Mouse (Mus musculus) olfactory bulb, adult 2 months (tissue): Measurements from ENCODE around the gene Olfr105-ps. TPM values are rescaled to one million over a fixed set of nuclear protein-coding genes. Genes with fewer than 3 reads are reported as not detected.

Experiments
- H3K27ac ChIP-seq: fragments of 200-500 bp; 2 replicates; pipeline ENCODE4 v1.5.1; 2012; ENCODE audit warnings: low read depth, low read length; ENCODE audit not compliant: insufficient read depth
- H3K4me1 ChIP-seq: fragments of 200-500 bp; 2 replicates; pipeline ENCODE4 v1.6.1; 2012; ENCODE audit warnings: low read length; ENCODE audit not compliant: control insufficient read depth, insufficient read depth
- H3K4me3 ChIP-seq: fragments of 200-500 bp; 2 replicates; pipeline ENCODE4 v1.5.1; 2012; ENCODE audit warnings: mild to moderate bottlenecking, low read depth, low read length, moderate library complexity; ENCODE audit not compliant: insufficient read depth
- CTCF ChIP-seq: fragments of 200-500 bp; IDR thresholded peaks from 2 replicates; pipeline ENCODE4 v1.5.1; 2012; ENCODE audit warnings: low read depth, mild to moderate bottlenecking, low read length, moderate library complexity; ENCODE audit not compliant: insufficient read depth
- POLR2A ChIP-seq: fragments of 200-500 bp; IDR thresholded peaks from 2 replicates; pipeline ENCODE4 v1.6.1; 2012; ENCODE audit warnings: mild to moderate bottlenecking, low read depth, low read length, moderate library complexity; ENCODE audit not compliant: insufficient read depth
- WGBS: fragments of 180-500 bp; shearing (Covaris S2); methylation state at CpG from one replicate; pipeline ENCODE4 v1.1.7; 2018; 5-methylcytosine and 5-hydroxymethylcytosine counted together
- polyA plus RNA-seq: library from polyadenylated mRNA; stranded (reverse); fragments of >200 nt; gene quantifications from 2 replicates; pipeline ENCODE4 v1.2.4, GENCODE M21; 2012; ENCODE audit warnings: low replicate concordance; ENCODE audit not compliant: missing spikeins, insufficient read depth, insufficient read length

Gene Olfr105-ps
- polyA plus RNA-seq, result not detected in 2 replicates

DNA sequence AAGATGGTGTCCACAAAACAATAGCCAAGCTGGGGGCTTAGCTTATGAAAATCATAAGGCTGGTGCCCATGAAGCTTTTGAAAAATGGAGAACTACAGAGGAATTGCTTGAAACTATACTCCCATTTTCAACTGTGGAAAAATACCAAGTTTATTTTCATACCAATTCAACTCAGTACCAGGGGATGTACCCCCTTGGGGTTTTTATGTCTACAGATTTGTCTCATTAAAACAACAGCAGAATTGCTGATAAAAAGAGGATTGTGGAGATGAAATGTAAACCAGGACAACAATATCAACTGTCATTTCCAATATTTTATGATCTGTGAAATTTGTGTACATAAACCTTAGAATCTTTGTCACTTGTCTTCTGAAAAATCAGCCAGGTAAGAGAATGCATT is at the start of gene Olfr105-ps:
Gene Olfr105-ps, plus strand, starts transcription at position 301 of the 400 bp plus-strand sequence.
- no peak for TF ChIP-seq CTCF
- no peak for TF ChIP-seq POLR2A
- H3K4me3 ChIP-seq, result no peak within 1 kb of the TSS
- no peaks in the 10 kb centered on the region for H3K4me1 ChIP-seq
- H3K27ac ChIP-seq, result no peak within 1 kb of the TSS

DNA sequence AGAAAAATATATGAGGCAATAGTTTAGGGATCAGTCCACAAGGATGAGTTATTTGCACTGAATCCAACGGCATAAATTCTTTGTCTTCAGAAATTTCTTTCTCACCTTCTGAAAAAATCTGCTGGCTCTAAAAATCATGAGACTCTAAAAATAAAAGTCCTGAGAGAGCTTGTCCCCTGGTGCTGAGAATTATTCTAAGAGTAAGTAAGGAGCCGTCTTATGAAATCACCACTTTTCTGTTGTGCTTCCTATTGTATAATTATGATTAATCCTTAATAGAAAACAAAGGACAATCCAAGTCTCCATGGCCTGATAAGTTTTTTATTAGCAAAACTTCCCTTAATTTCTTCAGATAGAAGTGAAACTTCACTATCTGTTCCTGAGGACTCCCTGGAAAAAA is 39.2 kb upstream of the Olfr105-ps start, which contains the start of gene Olfr103:
Gene Olfr103, minus strand, starts transcription at position 101 of the 400 bp plus-strand sequence.
- no peak for TF ChIP-seq POLR2A
- no peak for TF ChIP-seq CTCF
- no peaks in the 10 kb centered on the region for H3K4me1 ChIP-seq
- H3K4me3 ChIP-seq, result no peak within 1 kb of the TSS
- no peak within 1 kb of the TSS for H3K27ac ChIP-seq
- 88% methylated on average over 2 of the region's 2 CpGs for WGBS

DNA sequence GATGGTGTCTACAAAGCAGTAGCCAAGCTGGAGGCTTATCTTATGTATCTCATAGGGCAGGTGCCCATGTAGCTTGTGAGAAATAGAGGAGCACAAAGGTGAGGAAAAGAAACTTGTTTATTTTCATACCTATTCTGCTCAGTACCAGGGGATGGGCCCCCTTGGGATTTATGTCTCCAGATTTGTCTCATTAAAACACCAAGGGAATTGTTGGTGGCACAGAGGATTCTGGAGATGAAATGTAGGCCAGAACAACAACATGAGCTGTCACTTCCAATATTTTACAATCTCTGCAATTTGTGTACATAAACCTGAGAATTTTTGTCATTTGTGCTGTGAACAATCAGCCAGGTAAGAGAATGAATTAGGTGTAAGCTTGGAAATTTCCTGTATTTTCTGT is 19.6 kb upstream of the Olfr105-ps start, which contains the start of gene Olfr104-ps:
Gene Olfr104-ps, plus strand, starts transcription at position 301 of the 400 bp plus-strand sequence.
- no peaks in the 10 kb centered on the region for H3K4me1 ChIP-seq
- H3K27ac ChIP-seq, result no peak within 1 kb of the TSS
- no peak within 1 kb of the TSS for H3K4me3 ChIP-seq
- TF ChIP-seq CTCF (no peak), POLR2A (no peak)

DNA sequence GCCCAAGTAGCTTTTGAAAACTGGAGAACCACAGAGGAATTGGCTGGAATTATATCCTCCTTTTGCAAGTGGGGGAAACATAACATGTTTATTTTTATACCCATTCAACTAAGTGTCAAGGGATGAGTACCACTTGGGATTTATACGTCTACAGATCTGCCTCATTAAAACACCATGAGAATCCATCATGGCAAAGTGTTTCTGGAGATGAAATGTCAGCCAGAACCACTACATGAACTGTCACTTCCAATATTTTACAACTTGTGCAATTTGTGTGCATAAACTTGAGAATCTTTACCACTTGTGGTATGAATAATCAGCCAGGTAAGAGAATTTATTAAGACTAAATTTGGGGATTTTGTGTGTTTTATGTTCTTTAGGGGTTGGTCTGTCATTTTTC is 11.3 kb downstream of the Olfr105-ps start, which contains the start of gene Olfr106-ps:
Gene Olfr106-ps, plus strand, starts transcription at position 301 of the 400 bp plus-strand sequence.
- H3K27ac ChIP-seq, result no peak within 1 kb of the TSS
- no peak within 1 kb of the TSS for H3K4me3 ChIP-seq
- 73% methylated on average over 1 of the region's 1 CpGs for WGBS
- no peak for TF ChIP-seq POLR2A
- no peak for TF ChIP-seq CTCF
- no peaks in the 10 kb centered on the region for H3K4me1 ChIP-seq

DNA sequence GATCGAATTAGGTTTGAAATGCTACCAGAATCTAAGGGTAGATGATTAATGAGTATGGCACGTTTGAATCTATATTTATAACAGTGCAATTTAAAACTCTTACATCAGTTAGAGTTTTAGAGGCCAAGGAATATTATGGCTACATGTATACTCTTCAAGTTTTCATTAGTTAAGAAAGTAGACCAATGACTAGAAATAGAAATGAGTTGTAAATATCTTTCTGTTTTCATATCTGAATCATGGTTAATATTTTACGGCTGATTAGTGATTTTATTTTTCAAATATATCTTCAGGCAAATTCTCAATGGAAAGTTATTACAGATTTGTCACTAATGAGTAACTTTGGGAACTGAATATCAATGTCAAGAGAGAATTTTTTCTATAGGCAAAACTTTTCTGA is 20.1 kb downstream of the Olfr105-ps start, which contains the start of gene Olfr107:
Gene Olfr107, plus strand, starts transcription at position 301 of the 400 bp plus-strand sequence.
- Histone ChIP-seq H3K4me1 (no peaks in the 10 kb centered on the region), H3K4me3 (no peak within 1 kb of the TSS), H3K27ac (no peak within 1 kb of the TSS)
- TF ChIP-seq CTCF (no peak), POLR2A (no peak)
- WGBS, result 82% methylated on average over 3 of the region's 3 CpGs

DNA sequence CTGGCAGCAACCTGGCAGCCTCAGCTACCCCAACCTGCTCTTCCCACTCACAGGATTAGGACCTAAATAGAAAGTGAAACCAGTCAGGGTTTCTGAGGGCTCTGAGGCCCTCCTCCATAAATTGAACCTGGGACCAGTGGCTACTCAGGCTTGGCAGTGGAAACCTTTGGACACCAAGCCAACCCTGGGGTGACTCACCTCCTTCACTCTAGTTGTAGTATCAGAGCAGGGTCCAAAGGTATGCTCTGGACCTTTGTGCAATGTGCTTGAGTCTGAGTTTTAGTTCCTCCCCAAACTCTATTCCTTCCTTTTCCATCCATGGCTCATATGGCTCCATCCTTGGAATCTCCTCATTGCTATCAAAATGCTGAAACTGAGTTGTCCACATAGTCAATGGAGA is 34.5 kb downstream of the Olfr105-ps start:
- TF ChIP-seq POLR2A (no peak), CTCF (no peak)
- Histone ChIP-seq H3K4me3 (no peak overlapping the region), H3K27ac (no peak overlapping the region), H3K4me1 (no peaks in the 10 kb centered on the region)

Other genes starting within 250 kb of the Olfr105-ps start
- not detected in 2 replicates for gene Olfr93, start 217.5 kb upstream of the Olfr105-ps start, polyA plus RNA-seq
- not detected in 2 replicates for gene Ubd, start 185.1 kb upstream of the Olfr105-ps start, polyA plus RNA-seq
- gene Olfr94, start 178.0 kb upstream of the Olfr105-ps start, polyA plus RNA-seq, result not detected in 2 replicates
- gene Olfr95, start 165.9 kb upstream of the Olfr105-ps start, polyA plus RNA-seq, result not detected in 2 replicates
- not detected in 2 replicates for gene Olfr96, start 158.9 kb upstream of the Olfr105-ps start, polyA plus RNA-seq
- not detected in 2 replicates for gene Olfr97, start 141.7 kb upstream of the Olfr105-ps start, polyA plus RNA-seq
- gene Olfr98, start 115.3 kb upstream of the Olfr105-ps start, polyA plus RNA-seq, result not detected in 2 replicates
- gene H2-M3, start 108.8 kb upstream of the Olfr105-ps start, polyA plus RNA-seq, result not detected in 2 replicates
- gene Olfr99, start 95.6 kb upstream of the Olfr105-ps start, polyA plus RNA-seq, result not detected in 2 replicates
- gene Olfr101, start 74.7 kb upstream of the Olfr105-ps start, polyA plus RNA-seq, result not detected in 2 replicates
- not detected in 2 replicates for gene Olfr102, start 62.0 kb upstream of the Olfr105-ps start, polyA plus RNA-seq
- gene Olfr103, start 39.3 kb upstream of the Olfr105-ps start, polyA plus RNA-seq, result not detected in 2 replicates
- gene Olfr104-ps, start 19.5 kb upstream of the Olfr105-ps start, polyA plus RNA-seq, result not detected in 2 replicates
- gene Olfr106-ps, start 11.4 kb downstream of the Olfr105-ps start, polyA plus RNA-seq, result not detected in 2 replicates
- gene Olfr107, start 20.2 kb downstream of the Olfr105-ps start, polyA plus RNA-seq, result not detected in 2 replicates
- gene Olfr108, start 66.4 kb downstream of the Olfr105-ps start, polyA plus RNA-seq, result not detected in 2 replicates
- not detected in 2 replicates for gene Olfr109, start 79.9 kb downstream of the Olfr105-ps start, polyA plus RNA-seq
- gene H2-M2, start 104.5 kb downstream of the Olfr105-ps start, polyA plus RNA-seq, result not detected in 2 replicates
- gene Olfr110, start 113.4 kb downstream of the Olfr105-ps start, polyA plus RNA-seq, result not detected in 2 replicates
- gene Olfr111, start 129.0 kb downstream of the Olfr105-ps start, polyA plus RNA-seq, result not detected in 2 replicates
- gene Olfr112, start 190.4 kb downstream of the Olfr105-ps start, polyA plus RNA-seq, result not detected in 2 replicates
- gene Olfr113, start 198.6 kb downstream of the Olfr105-ps start, polyA plus RNA-seq, result not detected in 2 replicates
- not detected in 2 replicates for gene Olfr114, start 213.7 kb downstream of the Olfr105-ps start, polyA plus RNA-seq
- not detected in 2 replicates for gene Olfr115, start 248.1 kb downstream of the Olfr105-ps start, polyA plus RNA-seq
- not detected in 2 replicates for gene Olfr116, start 248.2 kb downstream of the Olfr105-ps start, polyA plus RNA-seq